Mouse (Mus musculus): ENCODE measurements around the gene Trp53i11.

The Trp53i11 gene

DNA sequence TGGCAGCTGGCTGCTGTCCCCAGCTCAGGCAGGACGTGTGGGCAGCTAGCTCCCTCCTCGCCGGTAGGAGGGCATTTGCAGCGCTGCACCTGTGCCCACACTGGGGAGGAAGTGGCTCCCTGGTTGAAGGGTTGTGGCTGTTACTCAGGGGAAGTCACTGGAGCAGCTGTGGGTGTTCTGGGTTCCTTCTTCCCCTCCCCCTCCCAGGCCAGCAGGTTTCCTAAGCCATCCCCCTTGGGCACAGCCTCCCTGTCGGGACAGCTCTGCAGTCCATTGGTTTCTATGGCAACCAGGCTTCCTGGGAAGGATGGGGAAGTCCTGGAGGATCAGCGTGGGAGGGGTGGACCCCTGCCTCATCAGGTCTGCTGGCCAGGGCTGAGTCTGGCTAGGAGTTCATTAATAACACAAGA, 5.3 kb downstream of the Trp53i11 start:
- intact Hi-C loops (cut with DNase I), result no loop called here

DNA sequence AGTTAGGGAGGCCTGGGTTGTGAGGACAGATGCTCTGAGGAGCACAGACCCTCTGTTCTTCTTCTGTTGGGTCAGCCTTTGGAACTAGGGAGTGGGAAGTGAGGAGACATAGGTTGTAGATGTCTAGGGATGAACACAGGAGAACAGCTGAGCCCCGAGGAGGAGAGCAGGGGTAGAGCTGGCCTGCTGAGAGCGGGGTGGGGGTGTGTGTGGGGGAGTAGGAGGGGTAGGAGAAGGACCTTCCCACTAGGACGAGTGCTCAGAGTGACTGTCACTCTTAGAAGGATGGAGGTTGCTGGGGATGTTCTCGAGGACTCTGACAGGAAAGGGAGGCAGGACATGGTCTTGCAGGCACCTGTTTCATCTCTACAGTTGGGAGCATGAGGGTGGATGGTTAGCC, 6.5 kb downstream of the Trp53i11 start:
- intact Hi-C loops (cut with DNase I), result no loop called here

DNA sequence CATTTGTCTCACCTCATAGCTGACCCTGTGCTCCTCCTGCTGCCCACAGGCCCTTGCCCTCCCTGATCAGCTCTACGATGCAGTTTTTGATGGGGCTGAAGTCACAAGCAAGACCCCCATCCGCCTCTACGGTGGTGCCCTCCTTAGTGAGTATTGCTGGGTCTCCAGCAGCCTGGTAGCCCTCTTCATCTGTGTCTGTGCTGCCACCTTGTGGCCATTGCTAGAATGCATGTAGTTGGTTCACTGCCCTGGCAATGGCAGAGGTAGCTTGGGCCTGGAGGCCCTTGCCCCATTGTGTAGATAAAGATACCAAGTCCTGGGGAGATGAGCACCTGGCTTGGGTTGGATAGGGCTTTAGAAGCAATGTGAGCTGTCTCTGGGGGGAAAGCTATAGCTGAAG, 11.5 kb downstream of the Trp53i11 start:
- intact Hi-C loops (cut with DNase I), result loop anchor here (1.0 to 5.0 kb wide), 2 partner anchors 130 to 297 kb away; no protein-coding TSS in a partner anchor

DNA sequence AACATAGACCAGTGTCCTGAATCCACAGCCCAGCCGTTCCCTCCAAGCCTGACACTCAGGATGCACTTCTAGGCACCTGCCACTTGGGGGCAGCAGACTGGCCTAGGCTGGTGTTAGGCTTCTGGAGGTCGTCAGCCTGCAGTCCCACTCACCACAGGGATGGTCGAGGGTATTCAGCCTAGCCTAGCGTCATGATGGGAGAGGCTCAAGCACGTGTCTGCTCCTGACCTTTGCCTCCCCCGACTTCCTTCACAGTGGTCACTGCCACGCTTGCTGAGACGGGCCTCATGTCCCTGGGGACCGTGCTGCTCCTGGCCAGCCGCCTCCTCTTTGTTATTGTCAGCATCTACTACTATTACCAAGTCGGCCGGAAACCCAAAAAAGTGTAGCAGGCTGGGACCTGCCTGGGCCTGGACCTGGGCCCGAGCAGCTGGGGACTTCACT, 12.2 kb downstream of the Trp53i11 start:
- intact Hi-C loops (cut with DNase I), result loop anchor here (1.0 to 5.0 kb wide), 2 partner anchors 130 to 297 kb away; no protein-coding TSS in a partner anchor

DNA sequence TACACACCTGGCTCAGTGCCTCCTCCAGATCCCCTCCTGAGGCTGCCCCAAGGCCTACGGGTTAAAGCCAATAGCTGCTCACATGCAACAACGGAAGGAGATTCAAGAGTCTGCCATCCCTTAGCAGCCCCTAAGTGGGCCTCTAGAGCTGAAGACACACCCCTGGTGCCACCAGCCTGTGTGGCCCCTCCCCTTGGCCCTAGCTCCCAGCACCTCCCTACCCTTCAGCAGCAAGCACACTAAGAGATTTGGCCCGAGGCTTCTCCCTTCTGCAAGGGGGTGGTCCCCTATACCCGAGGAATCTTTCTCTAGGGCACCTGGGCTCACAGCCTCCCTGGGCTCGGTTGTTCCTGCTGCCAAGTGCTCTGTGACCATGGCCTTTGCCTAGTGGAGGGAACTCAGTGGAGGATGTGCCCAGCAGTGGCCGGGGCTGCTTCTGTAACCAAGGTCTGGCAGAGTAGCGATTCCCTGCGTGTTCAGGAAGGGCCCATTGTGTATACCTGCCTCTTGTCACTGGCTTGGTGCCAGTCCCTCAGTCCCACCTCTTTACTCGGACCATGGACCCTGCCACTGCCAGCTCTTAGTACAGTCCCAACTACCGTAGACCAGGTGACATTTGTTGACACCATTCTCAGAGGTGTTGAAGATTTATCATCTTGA, 13.5 kb downstream of the Trp53i11 start:
- intact Hi-C loops (cut with DNase I), result loop anchor here (5.0 kb wide), 1 partner anchor 271 kb away; no protein-coding TSS in a partner anchor

DNA sequence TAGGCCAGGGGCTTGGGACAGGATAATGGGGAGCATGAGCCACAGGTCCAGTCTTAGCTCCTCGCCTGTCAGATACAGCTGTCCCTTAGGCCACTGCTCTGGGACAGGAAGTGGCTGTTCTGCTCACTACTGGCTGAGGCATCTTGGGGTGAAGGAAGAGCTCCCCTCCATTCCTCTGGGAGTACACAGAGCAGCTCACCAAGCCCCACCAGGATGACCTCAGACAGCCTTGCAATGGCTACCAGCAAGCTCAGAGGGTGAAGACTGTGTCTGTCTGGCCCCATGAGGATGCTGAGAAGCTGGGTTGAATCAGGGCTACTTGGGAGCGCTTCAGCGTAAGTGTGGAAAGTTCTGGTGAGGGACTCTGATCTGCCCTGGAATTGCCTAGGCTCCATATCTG, 14.6 kb downstream of the Trp53i11 start:
- intact Hi-C loops (cut with DNase I), result loop anchor here (5.0 kb wide), 1 partner anchor 270 kb away; no protein-coding TSS in a partner anchor

DNA sequence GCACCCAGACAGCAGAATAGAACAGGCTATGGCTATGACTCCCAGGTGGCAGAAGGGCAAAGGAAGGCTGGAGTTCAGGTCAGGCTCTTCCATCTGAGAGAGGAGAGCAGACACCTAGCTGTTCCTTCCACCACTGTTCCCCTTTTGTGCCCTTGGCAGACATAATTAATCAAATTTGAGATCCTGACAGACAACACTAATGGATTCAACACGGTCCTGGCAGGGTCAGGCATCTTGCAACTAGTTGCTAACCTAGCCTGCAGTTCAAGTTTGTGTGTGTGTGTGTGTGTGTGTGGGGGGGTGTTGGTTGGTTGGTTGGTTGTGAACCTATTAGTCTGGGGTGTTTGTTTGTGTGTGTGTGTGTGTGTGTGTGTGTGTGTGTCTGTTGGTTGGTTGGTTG, 15.4 kb downstream of the Trp53i11 start:
- intact Hi-C loops (cut with DNase I), result loop anchor here (5.0 kb wide), 1 partner anchor 270 kb away; no protein-coding TSS in a partner anchor

DNA sequence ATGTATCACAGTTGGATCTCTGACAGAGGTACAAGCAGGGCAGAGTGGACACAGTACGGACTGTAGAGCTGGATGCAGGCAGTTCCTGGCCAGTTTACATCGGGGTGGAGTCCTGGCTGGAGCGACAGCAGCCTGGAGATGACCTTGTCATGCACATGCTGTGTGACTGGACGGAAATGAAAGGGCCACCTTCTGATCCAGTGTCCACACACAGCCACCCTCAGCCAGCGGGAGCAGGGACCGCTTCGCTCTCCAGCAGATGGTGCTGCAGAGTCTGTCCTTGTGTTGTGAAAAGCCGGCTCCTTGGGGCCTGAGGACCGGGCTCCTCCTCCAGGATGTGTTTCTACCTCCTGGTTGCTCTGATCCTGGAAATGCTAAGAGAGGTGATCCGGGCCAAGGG, 16.3 kb downstream of the Trp53i11 start:
- intact Hi-C loops (cut with DNase I), result loop anchor here (5.0 kb wide), 1 partner anchor 269 kb away; no protein-coding TSS in a partner anchor

DNA sequence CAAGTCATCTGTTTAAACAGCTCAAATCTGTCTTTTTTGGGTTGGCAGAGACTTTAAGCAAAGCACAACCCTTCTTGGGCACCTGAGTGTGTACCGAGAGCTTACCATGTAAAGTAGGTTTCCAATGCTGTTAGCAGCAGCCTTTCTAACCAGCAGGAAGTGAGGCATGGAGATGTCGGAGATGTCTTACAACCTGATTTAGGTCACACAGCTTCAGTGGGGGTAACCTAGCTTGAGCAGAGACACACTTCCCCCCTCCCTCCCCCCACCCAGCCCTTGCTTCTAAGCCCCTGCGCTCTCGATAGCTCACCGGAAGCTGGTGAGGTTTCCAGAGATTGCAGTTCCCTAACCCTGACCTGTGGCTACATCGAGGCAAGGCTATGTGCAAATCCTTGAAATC, 17.2 kb downstream of the Trp53i11 start:
- intact Hi-C loops (cut with DNase I), result loop anchor here (5.0 kb wide), 1 partner anchor 268 kb away; no protein-coding TSS in a partner anchor

DNA sequence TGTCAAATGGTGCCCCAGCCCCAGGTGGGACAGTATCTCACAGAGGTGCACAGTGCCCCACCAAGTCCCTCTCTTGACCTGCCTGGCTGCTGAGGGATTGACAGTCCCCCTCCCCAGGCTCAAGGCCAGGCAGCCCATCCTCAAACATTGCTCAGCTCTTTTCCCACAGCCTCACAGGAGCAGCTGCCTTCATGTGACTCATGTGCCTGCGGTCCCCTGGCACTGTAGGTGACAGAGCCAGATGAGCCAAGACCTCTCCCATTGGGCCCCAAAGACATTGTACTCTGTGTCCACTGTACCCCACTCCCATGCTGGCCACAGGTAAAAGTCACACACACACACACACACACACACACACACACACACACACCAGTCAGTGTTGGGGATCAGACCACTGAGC, 18.8 kb downstream of the Trp53i11 start:
- intact Hi-C loops (cut with DNase I), result no loop called here

DNA sequence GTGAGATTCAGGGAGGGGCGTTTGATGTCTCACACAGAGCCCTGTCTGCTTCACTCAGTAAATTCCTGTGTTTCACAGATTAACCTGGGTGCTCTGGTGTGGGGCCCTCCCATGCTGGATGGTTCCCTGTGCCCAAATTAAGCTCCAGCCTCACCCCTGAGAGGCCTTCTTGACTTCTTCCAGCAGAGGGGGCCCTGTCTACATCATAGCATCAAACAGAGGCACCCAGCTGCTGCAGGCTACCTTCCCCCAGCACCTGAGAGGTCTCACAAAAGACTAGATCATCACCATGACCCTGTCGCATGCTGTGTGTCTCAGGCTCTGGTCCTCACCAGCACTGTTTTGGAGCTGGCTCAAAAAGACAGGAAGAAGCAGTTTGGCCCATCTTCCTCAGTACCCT, 25.0 kb downstream of the Trp53i11 start:
- intact Hi-C loops (cut with DNase I), result loop anchor here (10.0 kb wide), 1 partner anchor 452 kb away; no protein-coding TSS in a partner anchor

DNA sequence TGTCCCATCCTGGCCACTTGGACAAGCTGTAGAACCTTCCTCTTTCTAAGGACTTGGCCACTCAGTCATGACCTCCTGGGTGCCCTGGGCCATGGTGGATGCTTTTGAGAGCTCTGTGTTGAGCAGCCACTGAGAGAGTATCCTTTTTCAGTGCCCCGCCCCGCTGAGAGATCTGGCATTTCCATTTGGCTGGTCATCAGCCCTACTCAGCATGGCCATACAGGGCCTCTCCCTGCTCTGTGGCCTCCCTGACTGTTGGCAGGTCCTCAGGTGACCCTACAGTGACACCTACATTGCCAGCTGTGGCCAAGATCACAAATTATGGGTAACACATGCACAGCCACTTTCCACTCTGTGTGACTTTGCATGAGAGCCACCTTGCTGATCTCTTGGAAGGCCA, 25.5 kb downstream of the Trp53i11 start:
- intact Hi-C loops (cut with DNase I), result loop anchor here (10.0 kb wide), 1 partner anchor 452 kb away; no protein-coding TSS in a partner anchor

DNA sequence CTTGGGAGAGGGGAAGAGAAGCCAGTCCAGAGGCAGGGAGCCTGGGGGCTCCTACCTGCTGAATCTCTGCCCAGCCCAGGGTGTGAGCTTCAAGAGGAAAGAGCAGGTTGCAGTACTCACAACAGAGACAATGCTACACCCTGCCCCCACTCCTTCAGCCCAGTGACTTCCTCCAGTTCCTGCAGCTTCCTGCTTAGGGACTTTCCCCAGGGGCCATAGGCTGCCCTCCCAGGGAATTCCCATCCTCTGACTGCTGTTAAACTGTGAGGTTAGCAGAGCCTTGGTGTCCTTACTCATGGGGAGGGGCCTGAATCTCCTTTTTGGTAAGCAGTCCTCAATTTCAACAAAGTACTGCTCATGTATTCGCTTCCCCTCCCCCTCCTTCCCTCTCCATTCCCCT, 26.8 kb downstream of the Trp53i11 start:
- intact Hi-C loops (cut with DNase I), result loop anchor here (10.0 kb wide), 1 partner anchor 451 kb away; no protein-coding TSS in a partner anchor

DNA sequence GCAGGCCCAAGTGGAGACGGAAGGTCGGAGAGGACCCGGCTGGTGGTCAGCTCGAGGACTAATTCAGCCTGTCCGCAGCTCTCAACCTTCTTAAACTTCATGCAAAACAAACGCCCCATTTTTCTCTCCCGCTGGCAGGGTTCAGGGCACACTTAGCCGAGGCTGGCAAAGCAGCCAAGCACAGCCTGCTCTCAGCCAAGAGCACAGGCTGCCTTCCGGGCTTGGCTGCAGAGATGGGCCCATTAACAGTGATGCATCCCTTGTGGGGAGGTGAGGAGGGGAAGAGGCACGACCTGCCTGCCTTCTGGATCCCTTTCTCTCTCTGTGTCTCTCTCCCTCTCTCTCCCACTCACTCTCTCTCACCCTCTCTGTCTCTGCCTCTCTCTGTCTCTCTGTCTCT, 28.4 kb downstream of the Trp53i11 start:
- intact Hi-C loops (cut with DNase I), result loop anchor here (2.0 to 10.0 kb wide), 3 partner anchors 203 to 449 kb away; no protein-coding TSS in a partner anchor

DNA sequence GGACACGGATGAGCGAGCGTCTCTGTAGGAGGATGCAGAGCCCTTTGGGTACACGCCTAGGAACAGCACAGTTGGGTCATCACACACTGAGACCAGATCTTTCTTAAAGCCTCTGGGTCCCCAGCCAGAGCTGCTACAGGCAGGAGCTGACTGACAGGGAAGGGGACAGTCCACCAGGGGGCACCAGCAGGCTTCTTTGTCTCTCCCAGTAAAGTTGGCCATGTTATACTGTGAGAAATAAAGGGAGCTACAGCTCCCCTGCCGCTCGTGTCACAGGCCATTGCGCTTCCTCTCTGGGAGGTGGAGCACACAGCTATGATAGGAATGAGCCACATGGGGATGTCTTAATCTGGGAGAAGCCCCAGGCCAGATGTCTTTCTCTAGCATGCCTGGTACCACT, 29.7 kb downstream of the Trp53i11 start:
- intact Hi-C loops (cut with DNase I), result loop anchor here (2.0 to 10.0 kb wide), 3 partner anchors 202 to 448 kb away; no protein-coding TSS in a partner anchor

DNA sequence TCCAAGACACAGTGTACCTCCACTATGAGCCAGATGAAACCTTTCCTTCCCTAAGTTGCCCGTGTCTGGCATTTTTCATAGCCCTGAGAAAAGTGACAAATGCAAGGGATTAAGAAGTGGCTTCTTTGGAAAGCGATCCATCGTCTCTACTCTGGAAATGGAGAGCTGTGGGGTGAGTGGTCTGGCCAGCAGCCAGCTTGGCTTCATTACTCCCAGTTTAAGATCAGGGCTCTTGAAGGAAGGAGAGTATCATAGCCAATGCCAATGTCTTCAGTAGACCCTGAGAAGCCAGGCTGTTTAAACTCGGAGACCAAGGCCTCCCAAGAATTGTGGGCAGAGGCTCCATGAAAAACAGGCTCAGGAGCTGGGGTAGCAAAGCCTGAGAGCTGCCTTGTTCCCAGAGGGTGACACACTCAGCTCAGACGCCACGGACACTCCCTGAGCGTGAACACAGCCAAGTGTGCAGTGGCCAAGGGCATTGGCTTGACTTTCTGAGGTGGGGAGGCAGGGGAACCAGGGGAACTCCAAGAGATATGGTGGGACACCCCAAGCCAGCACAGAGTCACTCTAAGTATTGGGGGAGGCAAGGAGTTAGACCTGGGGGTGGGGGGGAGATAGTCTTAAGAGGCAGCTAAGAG, 31.1 kb downstream of the Trp53i11 start:
- intact Hi-C loops (cut with DNase I), result loop anchor here (5.0 to 10.0 kb wide), 2 partner anchors 254 to 446 kb away; no protein-coding TSS in a partner anchor

DNA sequence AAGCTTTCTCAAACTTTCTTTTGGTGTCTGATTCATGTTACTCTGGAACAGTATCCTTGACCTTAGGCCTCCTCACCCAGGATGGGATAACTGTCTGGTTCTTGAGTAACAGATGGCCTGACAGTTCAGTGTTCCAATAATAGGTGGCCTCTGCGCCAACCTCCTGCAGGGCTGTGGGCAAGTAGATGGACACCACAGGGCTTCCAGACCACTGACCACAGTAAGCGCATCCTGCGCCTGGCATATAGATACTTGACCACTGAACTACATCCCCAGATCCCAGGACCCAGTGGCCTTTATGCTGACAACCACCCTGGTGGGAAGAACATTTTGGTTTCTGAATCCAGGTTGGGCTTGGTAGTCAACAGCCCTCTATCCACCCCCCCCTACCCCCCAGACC, 32.2 kb downstream of the Trp53i11 start:
- intact Hi-C loops (cut with DNase I), result loop anchor here (5.0 to 10.0 kb wide), 2 partner anchors 253 to 445 kb away; no protein-coding TSS in a partner anchor

DNA sequence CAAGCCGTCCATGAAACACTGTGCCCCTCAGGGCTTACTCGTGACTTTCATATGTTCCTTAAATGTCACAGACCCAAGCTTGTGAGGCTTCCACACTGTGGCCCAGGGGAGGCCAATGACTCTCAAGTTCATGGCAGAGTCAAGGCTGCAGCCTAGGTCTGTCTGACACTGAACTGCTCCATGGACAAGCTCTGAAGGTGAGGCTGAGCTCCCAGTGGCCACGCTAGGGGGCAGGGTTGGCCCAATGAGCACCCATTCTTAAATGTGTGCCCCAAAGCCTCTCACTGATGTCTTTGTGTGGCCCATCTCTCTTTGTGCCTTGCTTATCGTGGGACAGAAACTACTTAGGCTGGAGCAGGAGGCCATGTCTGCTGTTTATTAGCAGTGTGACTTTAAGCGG, 33.1 kb downstream of the Trp53i11 start:
- intact Hi-C loops (cut with DNase I), result no loop called here

DNA sequence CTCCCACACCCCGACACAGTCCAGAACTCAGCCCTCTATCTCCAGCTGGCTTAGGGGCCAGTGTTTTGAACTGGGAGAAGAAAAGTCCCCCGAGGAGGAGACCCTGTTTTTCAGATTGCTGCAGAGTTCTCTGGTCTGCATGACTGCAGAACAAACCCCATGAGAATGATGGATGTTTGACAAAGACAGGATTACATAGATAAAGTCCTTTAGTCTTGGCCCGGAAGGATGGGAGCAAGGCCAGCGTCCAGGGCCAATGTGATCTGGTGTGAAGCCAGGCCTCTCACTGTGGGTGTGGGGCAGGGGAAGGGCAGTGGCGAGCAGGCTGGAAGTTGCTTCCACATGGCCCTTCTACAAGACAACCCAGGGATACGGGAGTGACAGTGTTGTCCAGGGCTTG, 36.1 kb downstream of the Trp53i11 start:
- intact Hi-C loops (cut with DNase I), result no loop called here

DNA sequence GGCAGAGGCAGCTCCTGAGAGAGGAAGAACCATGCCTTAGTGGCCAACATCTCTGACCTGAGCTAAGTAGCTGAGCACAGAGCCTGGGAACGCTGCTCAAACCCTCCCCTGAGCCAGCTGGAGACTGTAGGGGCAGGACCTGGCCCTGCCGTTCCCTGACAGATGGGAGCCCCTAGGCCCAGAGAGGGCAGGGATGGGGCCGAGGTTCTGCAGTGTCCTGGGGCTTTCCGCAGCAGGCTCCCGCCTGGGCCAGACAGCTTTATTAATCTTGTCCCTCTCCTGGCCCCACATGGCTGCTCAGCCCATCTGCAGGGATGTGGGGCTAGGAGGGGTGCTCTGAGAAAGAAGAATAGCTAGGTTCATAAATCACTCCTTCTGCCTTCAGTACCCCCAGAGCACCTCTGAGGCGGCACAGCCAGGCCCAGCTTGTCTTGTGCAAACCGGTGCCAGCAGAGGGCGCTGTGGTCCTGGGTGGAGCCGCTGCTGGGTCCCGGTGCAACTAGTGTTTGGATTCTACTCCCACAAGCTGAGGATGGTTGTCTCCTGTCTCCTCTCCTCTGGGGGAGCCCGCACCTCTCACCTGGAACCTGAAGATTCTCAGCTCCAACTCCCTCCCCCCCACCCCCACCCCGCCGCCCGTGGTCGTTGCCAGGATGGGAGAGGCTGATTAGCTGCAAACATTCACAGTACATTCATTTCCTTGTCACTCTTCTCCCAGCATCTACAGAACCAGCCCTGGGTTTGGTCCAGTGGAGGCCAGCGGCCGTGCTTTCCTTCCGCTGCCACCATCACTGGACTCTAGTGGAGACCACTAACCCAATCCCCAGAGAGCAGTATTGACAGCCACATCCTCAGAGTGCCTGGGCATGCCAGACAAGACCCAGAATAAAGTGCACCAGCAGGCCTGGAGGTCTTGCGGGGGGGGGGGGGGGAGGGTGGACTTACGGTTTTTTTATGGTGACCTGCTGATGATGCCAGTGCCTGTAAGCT, 39.6 kb downstream of the Trp53i11 start:
- intact Hi-C loops (cut with DNase I), result loop anchor here (2.0 kb wide), 1 partner anchor 106 kb away; no protein-coding TSS in a partner anchor

All from adrenal gland (tissue).